In genomic region chr16:23900061-23900460, GRCm38 (mm10) we compare ENCODE assay signal across 34 mouse cellular contexts. TPM values are rescaled to one million over a fixed set of nuclear protein-coding genes. Genes with fewer than 3 reads are reported as not detected.
DNase-seq lines count a peak whose midpoint lies in the region; ATAC-seq lines count a peak whose summit lies in the region.
"Had no signal": no experiment of that assay in that cellular context is flagged by ENCODE, and none has a peak within 500 bp of the region (broad histone marks: within the 10 kb centered on the region; RNA-seq: fewer than 3 reads in every experiment).

No protein-coding gene starts in this region.

- WGBS in liver, embryonic 11.5 days: 69% methylated on average over 4 of the region's 4 CpGs

- H3K9ac ChIP-seq in liver, embryonic 11.5 days (ENCODE audit: low read depth, low read length): no peak overlapping the region
- H3K9ac ChIP-seq: embryonic facial prominence, embryonic 13.5 days; forebrain, embryonic 15.5 days; heart, embryonic 15.5 days; hindbrain, embryonic 15.5 days; intestine, embryonic 15.5 days; liver, postnatal 0 days had no signal

- H3K9me3 ChIP-seq in liver, embryonic 11.5 days (ENCODE audit: control insufficient read depth, low read length): no peaks in the 10 kb centered on the region
- H3K9me3 ChIP-seq: embryonic facial prominence, embryonic 13.5 days; forebrain, embryonic 15.5 days; heart, embryonic 15.5 days; hindbrain, embryonic 15.5 days; intestine, embryonic 15.5 days; midbrain, embryonic 10.5 days had no signal

- no peak overlapping the region for H3K27ac ChIP-seq in liver, embryonic 11.5 days (ENCODE audit: low read depth, low read length)
- H3K27ac ChIP-seq: embryonic facial prominence, embryonic 13.5 days; forebrain, embryonic 15.5 days; gastrocnemius, adult 2 months; heart, embryonic 15.5 days; hindbrain, embryonic 15.5 days; intestine, embryonic 15.5 days; midbrain, embryonic 10.5 days had no signal

- ATAC-seq in liver, embryonic 11.5 days (replicated peaks; ENCODE audit: low FRiP score): no peak
- ATAC-seq: forebrain, embryonic 15.5 days; intestine, embryonic 15.5 days; liver, postnatal 0 days had no signal

- no peak overlapping the region for H3K4me2 ChIP-seq in liver, embryonic 11.5 days
- H3K4me2 ChIP-seq: embryonic facial prominence, embryonic 13.5 days; forebrain, embryonic 15.5 days; heart, embryonic 15.5 days; hindbrain, embryonic 15.5 days; intestine, embryonic 15.5 days had no signal

- H3K36me3 ChIP-seq in liver, embryonic 11.5 days (ENCODE audit: control insufficient read depth, insufficient read depth, low read length): no peaks in the 10 kb centered on the region
- H3K36me3 ChIP-seq: embryonic facial prominence, embryonic 13.5 days; forebrain, embryonic 15.5 days; heart, embryonic 15.5 days; hindbrain, embryonic 15.5 days; intestine, embryonic 15.5 days; midbrain, embryonic 10.5 days had no signal

- H3K27me3 ChIP-seq in liver, embryonic 11.5 days (replicated peaks; ENCODE audit: control insufficient read depth, insufficient read depth, low read length): no peaks in the 10 kb centered on the region
- H3K27me3 ChIP-seq: hindbrain, embryonic 15.5 days; intestine, embryonic 15.5 days had no signal

- intact Hi-C loops in left cerebral cortex, postnatal 4 days (cut with DNase I): no loop called here
- intact Hi-C loops in left cerebral cortex, postnatal 14 days (cut with DNase I): no loop called here
- intact Hi-C loops in heart, postnatal 36 days (cut with DNase I): no loop called here

- no peaks in the 10 kb centered on the region for H3K4me1 ChIP-seq in liver, embryonic 11.5 days (replicated peaks; ENCODE audit: control insufficient read depth, insufficient read depth, low read length)

- peak; percentile 17 to 18 for DNase-seq in left cerebral cortex, adult 18-20 months (ENCODE audit: low spot score in 2 of 2)
- DNase-seq in left cerebral cortex, postnatal 4 days: no peak
- peak; percentile 56 for DNase-seq in layer of hippocampus, adult 11-12 months (ENCODE audit: low spot score)
- DNase-seq in layer of hippocampus, adult 8-10 months (ENCODE audit: low spot score in 2 of 2): peak; percentile 58 to 70
- DNase-seq in left cerebral cortex, postnatal 14 days (ENCODE audit: low spot score in 2 of 2): peak; percentile 12 to 43
- DNase-seq in liver, embryonic 11.5 days (ENCODE audit: low spot score): no peak
- DNase-seq in heart, postnatal 36 days: no peak
- DNase-seq: adrenal gland, adult 2 months; cerebellum, adult 18-20 months; cerebellum, postnatal 14 days; gastrocnemius, adult 2 months; kidney, adult 9 months; kidney, postnatal 14 days; liver, postnatal 0 days; lung, postnatal 10 days; thymus, adult 2 months; thymus, postnatal 4 days had no signal

- H3K4me3 ChIP-seq in liver, embryonic 11.5 days (ENCODE audit: low read depth, low read length): no peak overlapping the region
- H3K4me3 ChIP-seq: embryonic facial prominence, embryonic 13.5 days; erythroblast, embryonic 14.5 days; forebrain, embryonic 15.5 days; gastrocnemius, adult 2 months; heart, embryonic 15.5 days; hindbrain, embryonic 15.5 days; intestine, embryonic 15.5 days; midbrain, embryonic 10.5 days had no signal

RNA-seq across cellular contexts. Expression of gene Sst, which starts 9.3 kb away (rescaled TPM):
- total RNA-seq in left cerebral cortex, adult 18-20 months (2021): 100 to 1,000 TPM; 420 to 444 TPM
- total RNA-seq in left cerebral cortex, postnatal 4 days (2021): 100 to 1,000 TPM; 251 to 315 TPM
- 100 to 1,000 TPM; 329 to 417 (median 358) TPM for total RNA-seq in layer of hippocampus, adult 8-10 months (2022)
- total RNA-seq in left cerebral cortex, postnatal 14 days (2021): 100 to 1,000 TPM; 353 to 455 TPM
- polyA plus RNA-seq in liver, embryonic 11.5 days (2014; fragmentation: Nextera tagmentation; extraction: Ambion mirVana): 0.33 TPM in 1 of 2 replicates, not detected in the other
- total RNA-seq in heart, postnatal 36 days (2021): not detected
- total RNA-seq: gastrocnemius, adult 2 months; gastrocnemius, postnatal 4 days; heart, adult 8-10 months; hematopoietic stem cell, adult 5-6 weeks; liver, adult 2 months; MEL had no signal
- polyA plus RNA-seq: adrenal gland, adult 2 months; C2C12; erythroblast, embryonic 14.5 days; heart, embryonic 15.5 days; liver, adult 2 months; liver, postnatal 0 days had no signal

RNA-seq across cellular contexts. Expression of gene Rtp2, which starts 32.1 kb away (rescaled TPM):
- total RNA-seq in left cerebral cortex, adult 18-20 months (2021): under 1 TPM in 1 of 2 experiments, not detected in 1; 0.42 TPM
- under 1 TPM in 1 of 2 experiments, not detected in 1; 0.36 TPM for total RNA-seq in left cerebral cortex, postnatal 4 days (2021)
- total RNA-seq in layer of hippocampus, adult 8-10 months (2022): under 1 TPM; 0.30 to 0.76 (median 0.47) TPM
- total RNA-seq in left cerebral cortex, postnatal 14 days (2021): under 1 TPM; 0.18 to 0.30 TPM
- polyA plus RNA-seq in liver, embryonic 11.5 days (2014; fragmentation: Nextera tagmentation; extraction: Ambion mirVana): not detected in 2 replicates
- total RNA-seq in heart, postnatal 36 days (2021): not detected
- total RNA-seq: adrenal gland, adult 2 months; adrenal gland, postnatal 4 days; gastrocnemius, adult 2 months; gastrocnemius, postnatal 4 days; heart, adult 8-10 months; hematopoietic stem cell, adult 5-6 weeks; liver, adult 2 months; MEL had no signal
- polyA plus RNA-seq: adrenal gland, adult 2 months; C2C12; erythroblast, embryonic 14.5 days; forebrain, embryonic 15.5 days; heart, embryonic 15.5 days; hindbrain, embryonic 15.5 days; intestine, embryonic 15.5 days; limb, embryonic 11.5 days; liver, adult 2 months; liver, postnatal 0 days; midbrain, embryonic 10.5 days; neural tube, embryonic 14.5 days; stomach, embryonic 16.5 days; thymus, adult 2 months had no signal

Comparison
In these comparisons a context has a peak if more than half of its experiments do, and no peak if none do; other contexts are left out.
1. DNase-seq: peak in left cerebral cortex, adult 18-20 months (2 of 2), layer of hippocampus, adult 11-12 months (single experiment), layer of hippocampus, adult 8-10 months (2 of 2) and left cerebral cortex, postnatal 14 days (2 of 2); none in left cerebral cortex, postnatal 4 days (single experiment), liver, embryonic 11.5 days (single experiment) and heart, postnatal 36 days (0 of 2).
2. RNA of gene Sst, which starts 9.3 kb away (total RNA-seq): 353 to 455 TPM in left cerebral cortex, postnatal 14 days, 420 to 444 TPM in left cerebral cortex, adult 18-20 months, 329 to 417 TPM in layer of hippocampus, adult 8-10 months and 251 to 315 TPM in left cerebral cortex, postnatal 4 days; not detected in heart, postnatal 36 days; every median in the first group is over 100 times any median in the second.